Mouse (Mus musculus) G1E (cell line): ENCODE data around the gene Cfap65. TPM values are rescaled to one million over a fixed set of nuclear protein-coding genes. Genes with fewer than 3 reads are reported as not detected.

ENCODE experiments used
- ATAC-seq: 2 replicates; pipeline ENCODE4 v1.8.0; 2016; ENCODE audit warnings: mild to moderate bottlenecking; ENCODE audit not compliant: insufficient number of reproducible peaks, poor library complexity, low FRiP score, severe bottlenecking; ENCODE audit errors: extremely low read depth
- DNase-seq: peaks from one replicate; pipeline ENCODE4 v3.0.0; 2012; ENCODE audit warnings: low spot score
- H3K27me3 ChIP-seq: 2 replicates; pipeline ENCODE4 v1.6.1; 2012; ENCODE audit warnings: mild to moderate bottlenecking, low read length, inconsistent platforms; ENCODE audit not compliant: insufficient read depth
- H3K36me3 ChIP-seq: replicated peaks from 2 replicates; pipeline ENCODE3; 2012; ENCODE audit warnings: mild to moderate bottlenecking, inconsistent platforms
- H3K4me1 ChIP-seq: 2 replicates; pipeline ENCODE4 v1.6.1; 2012; ENCODE audit warnings: low read depth, low read length, inconsistent platforms, mixed read lengths; ENCODE audit not compliant: insufficient read depth
- H3K4me3 ChIP-seq: 2 replicates; pipeline ENCODE4 v1.5.1; 2012; ENCODE audit warnings: low read depth, mild to moderate bottlenecking, inconsistent platforms, low read length, moderate library complexity, mixed read lengths
- H3K9me3 ChIP-seq: replicated peaks from 2 replicates; pipeline ENCODE4 v1.6.1; 2012; ENCODE audit warnings: inconsistent platforms
- CTCF ChIP-seq: IDR thresholded peaks from 2 replicates; pipeline ENCODE4 v1.5.1; 2012; ENCODE audit warnings: low read depth, low read length, inconsistent platforms, mixed read lengths
- GATA1 ChIP-seq: IDR thresholded peaks from 2 replicates; pipeline ENCODE4 v1.6.1; 2012; ENCODE audit warnings: borderline replicate concordance, low read length, inconsistent platforms, mixed read lengths
- GATA2 ChIP-seq: IDR thresholded peaks from 2 replicates; pipeline ENCODE4 v1.6.1; 2012; ENCODE audit warnings: low read depth, low read length, inconsistent platforms, borderline replicate concordance
- POLR2AphosphoS5 ChIP-seq: IDR thresholded peaks from 2 replicates; pipeline ENCODE4 v1.6.1; 2012; ENCODE audit warnings: low read depth, low read length, inconsistent platforms; ENCODE audit not compliant: insufficient replicate concordance
- TAL1 ChIP-seq: conservative IDR thresholded peaks from 2 replicates; pipeline ENCODE4 v1.6.1; 2012; ENCODE audit warnings: low read depth, low read length, inconsistent platforms, mixed read lengths
- polyA plus RNA-seq: library from polyadenylated mRNA; stranded (reverse); fragments of >175 nt; gene quantifications from 2 replicates; pipeline ENCODE4 v1.2.3, GENCODE M21; 2012
- total RNA-seq, 2 experiments: library from RNA; stranded (forward) in 1 of 2; stranded (reverse) in 1 of 2; fragments of 200-1000 nt in 1 of 2; fragments of >200 nt in 1 of 2; fragmentation: Nextera tagmentation in 1 of 2; gene quantifications; 2 replicates each; pipeline ENCODE4 v1.2.3; 2014 to 2017

Gene Cfap65
- total RNA-seq (2014; fragmentation: Nextera tagmentation) (not detected in 2 replicates), total RNA-seq (2017) (0.11 and 0.12 TPM in 2 replicates), polyA plus RNA-seq (not detected in 2 replicates)

DNA sequence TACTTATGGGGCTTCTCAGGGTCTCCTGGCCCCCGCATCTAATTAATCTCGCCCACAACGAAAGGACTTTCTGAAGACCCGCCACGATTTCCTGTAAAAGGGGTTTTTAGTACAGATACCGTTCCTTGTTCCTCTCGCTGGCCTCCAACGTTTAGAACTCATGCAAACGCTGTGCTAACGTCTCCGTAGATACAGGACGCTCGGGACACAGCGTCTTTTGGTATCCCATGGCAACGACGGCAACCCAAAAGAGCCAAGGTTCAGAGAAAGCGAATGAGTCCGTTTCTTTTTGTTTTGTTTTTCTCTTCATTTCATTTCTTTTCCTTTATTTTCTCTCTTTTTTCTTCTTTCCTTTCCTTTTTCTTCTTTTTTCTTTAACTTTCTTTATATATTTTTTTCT lies at the start of gene Cfap65:
TSS of gene Cfap65 (minus strand) at position 198 of the 400 bp plus-strand sequence.
- Histone ChIP-seq H3K27me3 (peaks cover 9% of the 10 kb centered on the region), H3K9me3 (no peaks in the 10 kb centered on the region), H3K4me3 (no peak within 1 kb of the TSS), H3K4me1 (peaks cover 2% of the 10 kb centered on the region; the same call in 1 of the 2 replicates), H3K36me3 (no peaks in the 10 kb centered on the region)
- DNase-seq (no peak), ATAC-seq (no peak)
- TF ChIP-seq GATA2 (no peak), POLR2AphosphoS5 (no peak), CTCF (no peak), GATA1 (no peak), TAL1 (no peak)

DNA sequence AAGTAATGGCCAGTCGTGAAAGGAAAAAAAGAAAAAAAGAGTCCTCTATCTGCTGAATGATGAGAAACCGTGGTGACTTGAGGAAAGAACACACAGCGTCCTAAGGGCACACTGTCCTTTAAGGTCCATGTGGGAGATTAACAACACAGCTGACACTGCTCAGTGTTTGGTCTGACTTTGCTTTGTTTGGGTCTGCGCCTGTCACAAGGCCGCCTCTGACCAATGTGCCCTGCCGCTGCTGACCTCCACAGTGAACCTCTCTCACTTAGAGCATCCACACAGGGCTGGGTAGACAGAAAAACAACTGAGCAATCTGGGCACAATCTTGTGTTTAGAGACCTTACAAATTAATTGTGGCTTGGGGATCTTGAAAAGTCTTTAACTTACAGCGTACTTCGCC lies 41.6 kb upstream of the Cfap65 start:
- H3K9me3 ChIP-seq, result no peaks in the 10 kb centered on the region
- TF ChIP-seq POLR2AphosphoS5 (no peak), GATA1 (no peak), GATA2 (no peak), TAL1 (no peak), CTCF (no peak)
- H3K27me3 ChIP-seq, result no peaks in the 10 kb centered on the region
- H3K4me3 ChIP-seq, result no peak overlapping the region
- DNase-seq, result no peak
- no peaks in the 10 kb centered on the region for H3K4me1 ChIP-seq
- ATAC-seq, result no peak
- no peaks in the 10 kb centered on the region for H3K36me3 ChIP-seq

DNA sequence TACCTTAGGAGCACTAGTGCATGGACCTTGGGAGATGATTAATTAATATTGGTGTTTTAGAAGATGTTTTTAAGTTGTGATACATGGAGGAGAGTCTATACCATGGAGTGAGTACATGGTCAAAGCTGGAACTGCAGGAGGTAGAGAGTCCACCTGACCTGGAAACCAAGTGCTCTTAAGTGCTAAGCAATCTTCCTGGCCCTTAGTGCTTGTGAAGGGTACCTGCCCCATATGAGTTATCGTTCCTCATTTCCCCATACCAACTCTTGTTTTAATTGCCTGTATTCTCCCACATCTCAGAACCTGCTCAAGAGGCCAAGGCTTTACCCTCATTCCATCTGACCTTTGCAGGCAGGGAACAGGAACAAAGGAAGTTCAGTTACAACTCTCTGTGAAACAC lies 40.5 kb upstream of the Cfap65 start:
- H3K4me1 ChIP-seq, result peaks cover 3% of the 10 kb centered on the region; the same call in 1 of the 2 replicates
- DNase-seq (no peak), ATAC-seq (no peak)
- H3K4me3 ChIP-seq, result no peak overlapping the region
- no peaks in the 10 kb centered on the region for H3K36me3 ChIP-seq
- H3K27me3 ChIP-seq, result peaks cover 4% of the 10 kb centered on the region; the same call in 1 of the 2 replicates
- TF ChIP-seq GATA2 (no peak), POLR2AphosphoS5 (no peak), CTCF (no peak)
- H3K9me3 ChIP-seq, result no peaks in the 10 kb centered on the region

DNA sequence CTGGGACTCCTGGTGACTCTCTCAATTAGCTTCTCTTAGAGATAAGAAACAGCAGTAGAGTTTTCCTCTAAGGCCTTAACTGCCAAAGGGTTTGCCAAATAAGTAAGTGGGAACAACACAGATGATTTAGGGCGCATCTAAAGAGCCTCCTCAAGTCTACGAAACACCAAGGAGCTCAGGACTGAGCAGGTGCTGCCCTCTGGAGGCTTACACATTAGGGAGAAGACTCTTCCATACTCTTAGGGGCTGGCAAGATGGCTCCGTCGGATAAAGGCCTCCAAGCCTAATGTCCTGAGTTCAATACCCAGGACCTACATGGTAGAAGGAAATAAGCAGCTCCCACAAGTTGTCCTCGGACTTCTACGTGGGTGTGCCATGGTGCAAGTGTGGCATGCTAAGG lies 38.2 kb upstream of the Cfap65 start:
- Histone ChIP-seq H3K27me3 (peaks cover 4% of the 10 kb centered on the region; the same call in 1 of the 2 replicates), H3K4me1 (peaks cover 3% of the 10 kb centered on the region; the same call in 1 of the 2 replicates), H3K36me3 (no peaks in the 10 kb centered on the region), H3K9me3 (no peaks in the 10 kb centered on the region), H3K4me3 (no peak overlapping the region)
- TF ChIP-seq TAL1, result no peak
- no peak for TF ChIP-seq GATA1
- TF ChIP-seq CTCF, result no peak
- TF ChIP-seq GATA2, result no peak
- no peak for TF ChIP-seq POLR2AphosphoS5
- DNase-seq (no peak), ATAC-seq (no peak)

DNA sequence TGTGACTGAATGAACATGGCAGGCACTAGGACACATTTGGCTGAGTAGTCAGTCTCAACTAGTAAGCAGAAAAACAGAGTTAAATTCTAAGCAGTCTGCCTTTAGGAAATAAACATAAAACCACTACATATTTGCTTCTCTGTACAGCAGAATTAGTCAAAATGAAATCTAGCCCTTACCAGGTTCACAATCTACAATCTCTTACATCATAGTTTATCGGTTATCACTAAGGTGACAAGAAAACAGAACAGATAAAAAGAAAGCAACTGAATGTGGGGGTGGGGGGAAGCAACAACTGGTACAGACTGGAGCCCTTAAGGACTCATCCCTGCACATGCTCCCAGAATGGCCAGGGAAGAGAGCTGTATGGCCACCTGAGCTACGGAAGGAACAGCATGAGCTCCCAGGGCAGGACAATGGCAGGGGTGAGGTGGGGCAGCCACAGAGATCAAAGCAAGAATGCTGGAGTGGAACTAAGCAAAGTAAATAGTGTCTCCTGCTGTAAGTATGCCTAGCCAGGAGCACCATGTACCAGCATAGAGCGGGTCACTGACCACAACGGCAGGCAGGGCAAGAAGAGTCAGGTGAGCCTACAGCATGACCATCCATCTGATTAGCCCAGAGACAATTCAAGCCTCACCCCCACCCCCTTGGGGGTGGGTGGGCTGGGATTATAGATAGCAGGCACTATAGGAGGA lies 36.1 kb upstream of the Cfap65 start:
- Histone ChIP-seq H3K9me3 (no peaks in the 10 kb centered on the region), H3K4me1 (peaks cover 3% of the 10 kb centered on the region; the same call in 1 of the 2 replicates), H3K27me3 (peaks cover 4% of the 10 kb centered on the region; the same call in 1 of the 2 replicates), H3K4me3 (no peak overlapping the region), H3K36me3 (peaks cover 1% of the 10 kb centered on the region)
- DNase-seq (no peak), ATAC-seq (no peak)
- TF ChIP-seq TAL1 (no peak), CTCF (no peak), GATA2 (no peak), POLR2AphosphoS5 (no peak), GATA1 (no peak)

DNA sequence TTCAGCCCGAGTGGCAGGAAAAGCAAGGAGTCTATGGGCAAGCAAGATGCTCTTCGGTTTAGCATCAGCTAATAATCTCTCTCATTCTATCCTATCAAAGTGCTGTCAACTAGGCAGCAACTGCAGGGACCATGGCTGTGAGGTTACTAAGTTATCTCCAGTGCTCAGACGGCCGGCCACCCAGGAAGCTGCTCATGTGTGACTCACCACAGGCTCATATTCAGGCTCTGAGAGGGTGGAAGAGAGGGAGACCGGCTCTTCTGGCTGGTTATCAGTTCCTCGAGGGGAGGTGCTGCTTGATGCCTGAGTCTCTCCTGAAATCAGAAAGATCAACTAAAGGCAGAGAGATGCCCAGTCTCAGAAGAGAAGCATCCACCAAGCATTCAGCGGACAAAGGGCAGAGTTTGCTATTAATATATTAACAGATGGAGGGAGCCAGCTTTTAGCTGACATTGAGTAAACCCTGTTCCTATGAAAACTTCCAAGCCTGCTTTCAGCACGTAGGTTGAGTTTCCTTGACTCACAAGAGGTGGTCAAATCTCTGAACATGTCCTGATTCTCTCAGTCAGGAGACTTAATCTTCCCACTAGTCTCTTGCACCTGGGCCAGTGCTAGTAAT lies 32.7 kb upstream of the Cfap65 start:
- no peak overlapping the region for H3K4me3 ChIP-seq
- ATAC-seq (no peak), DNase-seq (no peak)
- peaks cover 4% of the 10 kb centered on the region; the same call in 1 of the 2 replicates for H3K27me3 ChIP-seq
- H3K9me3 ChIP-seq, result no peaks in the 10 kb centered on the region
- TF ChIP-seq GATA2, result no peak
- TF ChIP-seq TAL1, result no peak
- no peak for TF ChIP-seq CTCF
- no peak for TF ChIP-seq GATA1
- peaks cover 2% of the 10 kb centered on the region for H3K36me3 ChIP-seq
- H3K4me1 ChIP-seq, result peaks cover 3% of the 10 kb centered on the region; the same call in 1 of the 2 replicates
